Mouse (Mus musculus) liver, adult 2 months (tissue): Measurements from ENCODE around the gene Pttg1. TPM values are rescaled to one million over a fixed set of nuclear protein-coding genes. Genes with fewer than 3 reads are reported as not detected.

Experiments used
- DNase-seq: peaks from one replicate; pipeline ENCODE4 v3.0.0-alpha.2; 2011; ENCODE audit warnings: low read depth, low spot score; ENCODE audit errors: extremely low read depth
- H3K27ac ChIP-seq: fragments of 200-500 bp; replicated peaks from 2 replicates; pipeline ENCODE4 v1.5.1; 2012; ENCODE audit warnings: low read depth, mild to moderate bottlenecking, control low read depth, inconsistent platforms, low read length; ENCODE audit not compliant: insufficient read depth
- H3K27me3 ChIP-seq: fragments of 200-500 bp; 2 replicates; pipeline ENCODE4 v1.6.1; 2012; ENCODE audit warnings: mild to moderate bottlenecking, moderate library complexity, low read length, inconsistent platforms; ENCODE audit not compliant: control insufficient read depth, insufficient read depth
- H3K36me3 ChIP-seq: fragments of 200-500 bp; 2 replicates; pipeline ENCODE4 v1.6.1; 2012; ENCODE audit warnings: low read length, inconsistent platforms; ENCODE audit not compliant: control insufficient read depth, insufficient read depth
- H3K4me1 ChIP-seq: fragments of 200-500 bp; 2 replicates; pipeline ENCODE4 v1.6.1; 2011; ENCODE audit warnings: low read length; ENCODE audit not compliant: control insufficient read depth, insufficient read depth
- H3K4me3 ChIP-seq: fragments of 200-500 bp; 2 replicates; pipeline ENCODE4 v1.5.1; 2011; ENCODE audit warnings: low read depth, mild to moderate bottlenecking, control low read depth, low read length, moderate library complexity; ENCODE audit not compliant: insufficient read depth
- H3K79me2 ChIP-seq: fragments of 200-500 bp; 2 replicates; pipeline ENCODE4 v1.6.1; 2012; ENCODE audit warnings: inconsistent platforms, mild to moderate bottlenecking, low read length, moderate library complexity; ENCODE audit not compliant: control insufficient read depth, insufficient read depth
- H3K9ac ChIP-seq: fragments of 200-500 bp; 2 replicates; pipeline ENCODE4 v1.6.1; 2012; ENCODE audit warnings: low read depth, mild to moderate bottlenecking, control low read depth, inconsistent platforms, low read length
- CTCF ChIP-seq: fragments of 200-500 bp; IDR thresholded peaks from 2 replicates; pipeline ENCODE4 v1.5.1; 2011; ENCODE audit warnings: low read depth, low read length, control low read depth
- POLR2A ChIP-seq: fragments of 200-500 bp; IDR thresholded peaks from 2 replicates; pipeline ENCODE4 v1.6.1; 2011; ENCODE audit warnings: low read length, control low read depth; ENCODE audit not compliant: insufficient read depth; ENCODE audit errors: extremely low read depth
- WGBS: fragments of 180-500 bp; shearing (Covaris S2); methylation state at CpG from one replicate; pipeline ENCODE4 v1.1.7; 2018; 5-methylcytosine and 5-hydroxymethylcytosine counted together
- polyA plus RNA-seq: library from polyadenylated mRNA; depleted of rRNA; stranded (reverse); fragments of >200 nt; gene quantifications from 2 replicates; pipeline ENCODE4 v1.2.3, GENCODE M21; 2012
- total RNA-seq: library from RNA; depleted of rRNA; stranded (reverse); fragments of >200 nt; gene quantifications from 2 replicates; pipeline ENCODE4 v1.2.3, GENCODE M21; 2014

Pttg1 gene
- total and polyA plus RNA-seq, 2 experiments = 12.0 to 45.4 TPM

DNA sequence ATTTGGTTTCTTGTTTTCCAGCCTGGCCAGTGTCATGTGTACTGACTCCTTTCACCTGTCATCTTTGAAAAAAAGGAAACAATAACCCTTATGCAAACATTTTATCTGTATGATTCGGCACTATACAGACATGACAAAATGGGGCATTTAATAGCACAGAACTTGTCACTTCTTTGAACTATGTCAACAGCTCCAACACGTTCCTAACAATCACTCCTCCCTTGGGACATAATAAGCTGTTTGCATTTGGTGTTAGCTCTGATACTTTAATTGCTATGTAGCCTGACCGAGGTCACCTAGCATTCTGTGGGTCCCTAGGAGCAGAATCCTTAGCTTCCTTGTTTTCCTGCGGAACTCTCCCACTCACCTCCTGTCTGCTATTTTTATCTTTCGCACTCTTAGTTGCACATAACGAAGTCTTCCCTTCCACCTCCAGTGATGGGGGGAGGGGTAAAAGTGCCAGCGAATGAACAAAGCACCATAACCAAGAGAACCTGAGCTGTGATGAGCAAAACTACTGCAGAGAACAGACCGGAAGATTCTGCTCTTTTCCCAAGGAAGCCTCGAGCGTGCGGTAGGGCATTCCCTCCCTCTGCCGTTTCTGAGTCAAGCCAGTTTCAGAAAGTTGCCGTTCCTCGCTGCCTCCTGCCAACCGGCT, 21.8 kb downstream of the Pttg1 start:
- no peak for DNase-seq
- Histone ChIP-seq H3K9ac (no peak overlapping the region), H3K27me3 (no peaks in the 10 kb centered on the region), H3K4me3 (no peak overlapping the region), H3K36me3 (no peaks in the 10 kb centered on the region), H3K27ac (no peak overlapping the region), H3K4me1 (no peaks in the 10 kb centered on the region), H3K79me2 (no peaks in the 10 kb centered on the region)
- WGBS = 81% methylated on average over 15 of the region's 15 CpGs
- TF ChIP-seq POLR2A = no peak
- TF ChIP-seq CTCF = no peak

DNA sequence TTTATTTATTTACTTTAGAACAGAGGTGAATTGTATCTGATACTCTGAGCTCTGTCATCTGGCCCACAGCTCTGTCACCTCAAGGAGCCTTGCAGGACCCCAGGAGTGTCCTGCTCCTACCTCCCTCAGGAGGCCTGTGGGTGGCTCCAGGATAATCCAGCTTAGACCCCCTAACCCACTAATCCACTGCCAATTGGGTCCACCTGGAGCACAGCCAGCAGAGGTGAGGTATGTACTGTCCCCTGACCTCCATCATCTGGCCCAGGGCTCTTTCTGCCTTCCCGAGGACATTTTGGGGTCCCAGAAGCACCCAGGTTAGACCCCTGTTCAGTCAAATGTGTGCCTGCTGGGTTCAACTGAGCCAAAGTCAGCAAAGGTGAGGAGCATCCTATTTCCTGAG, 25.9 kb downstream of the Pttg1 start:
- TF ChIP-seq POLR2A (no peak), CTCF (no peak)
- no peak overlapping the region for H3K4me3 ChIP-seq
- DNase-seq = no peak
- no peaks in the 10 kb centered on the region for H3K79me2 ChIP-seq
- no peak overlapping the region for H3K27ac ChIP-seq
- H3K36me3 ChIP-seq = no peaks in the 10 kb centered on the region
- H3K4me1 ChIP-seq = 0 out of 2 replicates have a peak, but pooled peaks cover under 1% of the 10 kb centered on the region
- no peak overlapping the region for H3K9ac ChIP-seq
- 69% methylated on average over 1 of the region's 1 CpGs for WGBS
- no peaks in the 10 kb centered on the region for H3K27me3 ChIP-seq

DNA sequence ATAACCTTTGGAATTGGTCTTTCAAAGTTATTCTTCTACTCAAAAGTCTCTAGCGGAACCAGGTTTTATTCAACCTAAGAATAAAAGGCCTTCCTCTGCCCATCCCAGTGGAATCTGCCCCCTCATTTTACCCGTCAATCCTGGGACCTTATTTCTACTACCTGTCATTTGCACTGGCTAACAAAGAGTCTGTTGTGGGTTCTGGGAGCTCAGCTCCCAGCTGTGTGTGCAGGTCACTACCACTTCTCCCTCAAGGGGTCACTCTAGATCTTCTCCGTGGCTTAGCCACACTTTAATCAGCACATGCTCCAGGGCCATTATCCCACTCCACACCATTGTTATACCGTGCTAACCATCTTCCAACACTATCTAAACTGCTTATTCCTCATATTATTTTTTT, 26.8 kb downstream of the Pttg1 start:
- no peak for DNase-seq

DNA sequence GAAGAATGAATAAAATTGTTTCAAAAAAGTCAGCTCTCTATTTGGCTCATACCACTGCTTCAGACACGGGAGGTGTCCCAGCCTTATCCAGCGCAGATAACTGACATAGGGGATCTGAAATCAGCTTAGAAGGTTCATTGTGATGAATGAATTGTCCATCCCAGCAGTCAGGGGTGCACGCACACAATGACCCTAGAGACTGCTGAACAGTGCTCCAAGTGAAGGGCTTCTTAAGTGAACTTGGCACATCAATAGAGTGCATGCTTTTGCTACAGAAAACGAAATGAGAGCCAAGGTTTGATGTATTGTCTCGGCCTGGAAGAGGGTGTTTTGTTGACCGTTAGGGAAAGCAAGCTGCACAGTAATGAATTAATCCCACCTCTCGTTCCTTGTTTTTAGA, 29.4 kb downstream of the Pttg1 start:
- H3K27ac ChIP-seq = no peak overlapping the region
- TF ChIP-seq CTCF (no peak), POLR2A (no peak)
- no peaks in the 10 kb centered on the region for H3K27me3 ChIP-seq
- peaks cover 3% of the 10 kb centered on the region; the same call in 1 of the 2 replicates for H3K4me1 ChIP-seq
- no peak overlapping the region for H3K4me3 ChIP-seq
- DNase-seq = no peak
- H3K36me3 ChIP-seq = no peaks in the 10 kb centered on the region
- WGBS = 87% methylated on average over 7 of the region's 7 CpGs
- no peaks in the 10 kb centered on the region for H3K79me2 ChIP-seq
- no peak overlapping the region for H3K9ac ChIP-seq

More for the DNA sequence above, 26.8 kb downstream of the Pttg1 start:
- 52% methylated on average over 4 of the region's 4 CpGs for WGBS
- H3K27me3 ChIP-seq = no peaks in the 10 kb centered on the region
- no peaks in the 10 kb centered on the region for H3K79me2 ChIP-seq
- TF ChIP-seq CTCF (no peak; the same call in 1 of the 2 replicates), POLR2A (no peak)
- no peak overlapping the region for H3K9ac ChIP-seq
- H3K4me1 ChIP-seq = peaks cover 3% of the 10 kb centered on the region; the same call in 1 of the 2 replicates
- no peak overlapping the region for H3K27ac ChIP-seq
- no peaks in the 10 kb centered on the region for H3K36me3 ChIP-seq
- no peak overlapping the region for H3K4me3 ChIP-seq

DNA sequence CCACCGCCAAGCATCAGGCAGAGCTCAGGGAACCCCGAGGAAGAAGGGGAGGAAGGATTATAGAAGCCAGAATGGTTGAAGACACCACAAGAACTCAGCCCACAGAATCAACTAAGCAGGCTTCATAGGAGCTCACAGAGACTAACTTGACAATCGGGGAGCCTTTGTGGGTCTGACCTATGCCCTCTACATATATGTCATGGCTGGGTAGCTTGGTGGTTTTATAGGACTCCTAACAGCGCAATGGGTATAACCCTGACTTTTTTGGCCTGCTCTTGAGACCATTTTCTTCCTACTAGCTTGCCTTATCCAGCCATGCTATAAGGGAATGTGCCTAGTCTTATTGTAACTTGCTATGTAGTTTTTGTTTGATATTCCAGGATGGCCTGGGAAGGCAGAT, 29.8 kb downstream of the Pttg1 start:
- WGBS = 90% methylated on average over 4 of the region's 4 CpGs
- DNase-seq = no peak
- TF ChIP-seq CTCF = no peak
- no peak for TF ChIP-seq POLR2A
- peaks cover 3% of the 10 kb centered on the region; the same call in 1 of the 2 replicates for H3K4me1 ChIP-seq
- no peak overlapping the region for H3K4me3 ChIP-seq
- no peaks in the 10 kb centered on the region for H3K36me3 ChIP-seq
- H3K9ac ChIP-seq = no peak overlapping the region
- no peak overlapping the region for H3K27ac ChIP-seq
- no peaks in the 10 kb centered on the region for H3K79me2 ChIP-seq
- no peaks in the 10 kb centered on the region for H3K27me3 ChIP-seq
